Mouse (Mus musculus): ENCODE results near the gene Mmp8. TPM values are rescaled to one million over a fixed set of nuclear protein-coding genes. Genes with fewer than 3 reads are reported as not detected.

Gene Mmp8
- polyA plus RNA-seq, 1 experiment from 2014 or later, result 0.08 TPM

Other genes with a start within 250 kb of the Mmp8 start
- not detected in 2 replicates for gene Mmp12, start 214.1 kb upstream of the Mmp8 start, polyA plus RNA-seq (2014; fragmentation: Nextera tagmentation; extraction: Ambion mirVana)
- gene Mmp1b, start 170.4 kb upstream of the Mmp8 start, polyA plus RNA-seq (2014; fragmentation: Nextera tagmentation; extraction: Ambion mirVana), result not detected in 2 replicates
- not detected in 2 replicates for gene Mmp3, start 112.6 kb upstream of the Mmp8 start, polyA plus RNA-seq (2014; fragmentation: Nextera tagmentation; extraction: Ambion mirVana)
- gene Mmp10, start 56.1 kb upstream of the Mmp8 start, polyA plus RNA-seq (2014; fragmentation: Nextera tagmentation; extraction: Ambion mirVana), result not detected in 2 replicates
- gene Mmp27, start 12.9 kb downstream of the Mmp8 start, polyA plus RNA-seq (2014; fragmentation: Nextera tagmentation; extraction: Ambion mirVana), result not detected in 2 replicates
- gene Mmp20, start 69.8 kb downstream of the Mmp8 start, polyA plus RNA-seq (2014; fragmentation: Nextera tagmentation; extraction: Ambion mirVana), result not detected in 2 replicates
- not detected in 2 replicates for gene Mmp7, start 133.6 kb downstream of the Mmp8 start, polyA plus RNA-seq (2014; fragmentation: Nextera tagmentation; extraction: Ambion mirVana)
- gene Tmem123, start 205.6 kb downstream of the Mmp8 start, polyA plus RNA-seq (2014; fragmentation: Nextera tagmentation; extraction: Ambion mirVana), result 25.6 and 28.3 TPM in 2 replicates

All from hindbrain, embryonic 14.5 days (tissue).